Mouse (Mus musculus) bone marrow, adult 2 months (tissue): ENCODE results near the gene Erg28. TPM values are rescaled to one million over a fixed set of nuclear protein-coding genes. Genes with fewer than 3 reads are reported as not detected.

Experiments used
- H3K27ac ChIP-seq: fragments of 200-500 bp; 2 replicates; pipeline ENCODE4 v1.5.1; 2012; ENCODE audit warnings: low read depth, mild to moderate bottlenecking, control low read depth, inconsistent platforms, low read length; ENCODE audit not compliant: control insufficient read depth, poor library complexity, insufficient read depth
- H3K4me1 ChIP-seq: fragments of 200-500 bp; 2 replicates; pipeline ENCODE4 v1.6.1; 2011; ENCODE audit warnings: low read length; ENCODE audit not compliant: control insufficient read depth, insufficient read depth
- H3K4me3 ChIP-seq: fragments of 200-500 bp; replicated peaks from 2 replicates; pipeline ENCODE3; 2011; ENCODE audit warnings: mild to moderate bottlenecking, low read depth, low read length, control low read depth; ENCODE audit not compliant: control insufficient read depth
- CTCF ChIP-seq: fragments of 200-500 bp; IDR thresholded peaks from 2 replicates; pipeline ENCODE4 v1.5.1; 2011; ENCODE audit warnings: low read length, control low read depth; ENCODE audit not compliant: control insufficient read depth, insufficient read depth
- POLR2A ChIP-seq: fragments of 200-500 bp; IDR thresholded peaks from 2 replicates; pipeline ENCODE4 v1.6.1; 2011; ENCODE audit warnings: low read depth, mild to moderate bottlenecking, control low read depth, low read length, borderline replicate concordance; ENCODE audit not compliant: control insufficient read depth
- WGBS: fragments of 180-500 bp; shearing (Covaris S2); methylation state at CpG from one replicate; pipeline ENCODE4 v1.1.7; 2018; 5-methylcytosine and 5-hydroxymethylcytosine counted together
- polyA plus RNA-seq: library from polyadenylated mRNA; stranded (reverse); fragments of >200 nt; gene quantifications from 2 replicates; pipeline ENCODE4 v1.2.4, GENCODE M21; 2011; ENCODE audit warnings: low replicate concordance; ENCODE audit not compliant: missing spikeins, insufficient read depth, insufficient read length

The Erg28 gene
- polyA plus RNA-seq, 1 experiment = 34.8 TPM

- no peak overlapping the region for H3K27ac ChIP-seq
- WGBS = 90% methylated on average over 3 of the region's 3 CpGs
- no peak for TF ChIP-seq CTCF
- TF ChIP-seq POLR2A = no peak
- H3K4me1 ChIP-seq = no peaks in the 10 kb centered on the region
- no peak overlapping the region for H3K4me3 ChIP-seq
Measured at GRCm38 (mm10) chr12:85830691-85831090, 6.3 kb upstream of the Erg28 start.

DNA sequence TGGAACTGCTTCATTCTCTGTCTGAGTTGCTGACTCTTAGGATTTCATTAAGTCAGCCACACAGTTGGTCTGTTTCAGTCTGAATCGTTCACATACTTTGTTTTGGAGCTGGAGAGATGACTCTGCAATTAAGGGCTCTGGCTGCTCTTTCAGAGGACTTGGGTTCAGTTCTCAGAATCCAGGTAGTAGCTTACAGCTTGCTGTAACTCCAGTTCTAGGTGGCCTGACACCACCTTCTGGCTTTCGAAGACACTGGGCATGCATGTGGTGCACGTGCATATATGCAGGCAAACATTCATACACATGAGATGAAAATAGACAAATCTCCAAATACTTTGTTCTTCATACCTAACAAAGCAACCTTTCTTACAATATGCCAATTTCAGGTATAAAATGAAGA lies 5.5 kb upstream of the Erg28 start:
- 88% methylated on average over 3 of the region's 3 CpGs for WGBS
- H3K4me1 ChIP-seq = no peaks in the 10 kb centered on the region
- TF ChIP-seq POLR2A = no peak
- TF ChIP-seq CTCF = no peak
- no peak overlapping the region for H3K4me3 ChIP-seq
- no peak overlapping the region for H3K27ac ChIP-seq

DNA sequence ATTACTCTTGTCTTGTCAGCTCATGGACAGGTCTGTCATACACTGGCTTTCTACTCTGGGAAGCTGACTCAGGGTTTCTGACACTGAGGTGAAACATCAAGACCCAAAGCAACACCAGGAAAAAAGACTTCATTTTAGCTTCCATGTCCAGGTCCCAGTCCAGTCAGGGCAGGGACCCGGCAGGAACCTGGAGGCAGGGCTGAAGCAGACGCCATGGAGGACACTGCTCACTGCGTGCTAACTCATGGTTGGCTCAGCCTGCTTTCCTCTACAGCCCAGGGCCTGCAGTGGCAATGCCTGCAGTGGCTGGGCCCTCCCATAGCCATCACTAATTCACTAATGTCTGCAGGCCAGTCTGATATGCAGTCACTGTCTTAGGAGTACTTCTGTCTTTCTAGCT lies 4.5 kb upstream of the Erg28 start:
- 93% methylated on average over 3 of the region's 3 CpGs for WGBS
- TF ChIP-seq CTCF = no peak
- peak; percentile 32; the same call in 1 of the 2 replicates for TF ChIP-seq POLR2A

DNA sequence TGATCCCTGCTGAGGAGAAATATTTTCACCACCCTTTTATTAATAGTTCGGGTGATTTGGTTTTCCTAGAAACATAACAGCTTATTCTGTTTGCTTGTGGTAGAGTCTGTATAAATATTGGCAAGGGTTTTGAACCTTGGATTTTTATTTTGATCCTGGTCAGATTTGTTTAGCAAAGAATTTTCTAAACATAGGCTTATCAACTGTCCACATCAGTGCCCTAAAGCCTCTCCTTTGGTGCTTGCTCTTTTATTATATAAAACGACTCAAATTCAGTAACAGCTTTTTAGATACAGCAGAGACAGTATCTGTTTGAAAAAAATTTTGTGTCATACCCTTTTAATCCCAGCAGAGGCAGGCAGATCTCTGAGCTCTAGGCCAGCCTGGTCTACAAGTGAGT lies 1.5 kb upstream of the Erg28 start:
- Histone ChIP-seq H3K27ac (no peak overlapping the region), H3K4me3 (no peak overlapping the region), H3K4me1 (no peaks in the 10 kb centered on the region; the same call in 1 of the 2 replicates)
- WGBS = 55% methylated on average over 2 of the region's 2 CpGs
- TF ChIP-seq POLR2A (no peak), CTCF (no peak)

More for the DNA sequence above, 4.5 kb upstream of the Erg28 start:
- no peak overlapping the region for H3K4me3 ChIP-seq
- no peaks in the 10 kb centered on the region for H3K4me1 ChIP-seq
- H3K27ac ChIP-seq = no peak overlapping the region

- no peaks in the 10 kb centered on the region; the same call in 1 of the 2 replicates for H3K4me1 ChIP-seq
- H3K27ac ChIP-seq = peak overlapping the region; percentile 98
- H3K4me3 ChIP-seq = peak overlapping the region; percentile 99
- 10% methylated on average over 8 of the region's 8 CpGs for WGBS
- TF ChIP-seq CTCF (no peak), POLR2A (no peak)
Measured at GRCm38 (mm10) chr12:85825361-85825760, 1.0 kb upstream of the Erg28 start.

DNA sequence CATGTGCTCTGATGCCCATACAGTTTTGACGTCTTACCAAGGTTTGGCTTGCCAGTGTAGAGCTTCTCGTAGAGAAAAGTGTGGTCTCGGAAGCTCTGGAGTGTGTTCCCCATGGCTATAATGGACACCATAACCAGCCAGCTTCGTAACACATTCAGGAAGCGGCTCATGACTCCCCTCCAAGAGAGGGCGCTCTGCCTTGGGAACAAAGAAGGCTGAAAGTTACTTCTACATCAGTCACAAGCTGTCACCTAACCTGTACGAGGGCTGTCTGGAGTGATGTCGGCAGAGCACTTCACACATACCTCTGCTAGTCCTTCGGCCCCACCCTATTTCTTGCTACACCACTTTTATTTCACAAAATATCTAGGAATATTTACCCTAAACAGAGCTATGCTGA lies 2.3 kb downstream of the Erg28 start:
- Histone ChIP-seq H3K4me3 (no peak overlapping the region), H3K4me1 (no peaks in the 10 kb centered on the region; the same call in 1 of the 2 replicates), H3K27ac (no peak overlapping the region)
- 80% methylated on average over 9 of the region's 9 CpGs for WGBS
- TF ChIP-seq CTCF = no peak
- no peak for TF ChIP-seq POLR2A

DNA sequence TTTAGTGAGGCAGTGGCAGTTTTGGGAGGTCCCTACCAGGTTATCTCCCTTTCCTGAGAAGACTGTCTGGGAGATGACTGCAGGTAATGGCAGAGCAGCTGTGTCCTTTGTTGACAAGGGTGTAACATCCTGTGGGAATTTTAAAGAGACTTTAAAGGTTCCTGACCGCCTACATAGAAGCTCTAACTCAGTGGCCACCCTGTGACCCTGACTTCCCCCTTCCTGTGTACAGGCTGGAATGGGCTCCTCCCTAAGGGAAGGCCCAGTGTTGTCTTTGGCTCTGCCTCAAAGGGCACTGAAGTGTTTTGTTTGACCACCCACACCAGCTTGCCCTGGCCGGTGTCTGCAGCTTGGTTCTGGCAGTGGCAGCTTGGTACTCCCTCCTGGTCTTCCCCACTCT lies 10.8 kb downstream of the Erg28 start:
- WGBS = 83% methylated on average over 2 of the region's 2 CpGs
- Histone ChIP-seq H3K4me1 (no peaks in the 10 kb centered on the region), H3K4me3 (no peak overlapping the region), H3K27ac (no peak overlapping the region)
- no peak for TF ChIP-seq POLR2A
- TF ChIP-seq CTCF = no peak

DNA sequence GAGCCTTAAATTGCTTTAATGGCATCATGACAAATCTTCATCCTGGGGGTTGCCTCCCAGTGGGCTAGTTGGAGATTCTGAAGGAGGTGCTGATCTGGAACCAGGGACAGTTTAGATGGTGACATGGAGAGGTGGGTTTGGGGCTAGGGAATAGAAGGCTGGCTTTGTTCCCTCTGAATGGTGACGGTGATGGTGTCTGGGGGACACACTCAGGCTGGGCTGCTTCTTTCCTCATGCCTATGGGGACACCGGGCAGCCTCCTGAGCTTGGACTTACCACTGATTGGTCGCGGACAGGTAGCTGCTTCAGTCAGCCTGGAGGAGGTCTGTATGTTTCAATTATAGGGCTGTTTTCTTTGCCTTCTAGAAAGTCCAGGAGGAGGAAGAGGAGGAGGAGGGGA lies 12.7 kb downstream of the Erg28 start:
- TF ChIP-seq POLR2A (no peak), CTCF (no peak)
- 91% methylated on average over 4 of the region's 4 CpGs for WGBS
- Histone ChIP-seq H3K4me1 (no peaks in the 10 kb centered on the region), H3K27ac (no peak overlapping the region), H3K4me3 (no peak overlapping the region)

DNA sequence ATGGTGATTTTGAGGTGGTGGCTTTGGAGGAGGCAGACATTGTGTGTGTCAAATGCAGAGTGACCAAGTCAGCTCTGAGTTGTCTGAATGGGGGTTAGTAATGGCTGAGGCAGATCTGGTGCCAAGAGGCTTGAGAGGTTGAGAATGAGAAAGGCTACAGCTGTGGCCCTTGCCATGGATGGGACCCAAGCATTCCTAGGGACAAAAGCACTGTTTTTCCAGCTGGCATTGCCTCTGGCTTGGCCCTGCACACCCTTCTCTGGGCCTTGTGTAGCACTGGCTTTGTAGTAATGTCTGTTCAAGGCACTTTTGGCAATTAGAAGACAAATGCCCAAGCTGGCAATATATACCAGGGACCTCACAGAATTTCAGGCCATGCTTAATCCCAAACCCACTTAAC lies 13.4 kb downstream of the Erg28 start:
- TF ChIP-seq CTCF (no peak), POLR2A (no peak)
- Histone ChIP-seq H3K4me3 (no peak overlapping the region), H3K27ac (no peak overlapping the region), H3K4me1 (no peaks in the 10 kb centered on the region)
